Mouse (Mus musculus) myocyte (in vitro differentiated cells): ENCODE results near the gene Sgo1. TPM values are rescaled to one million over a fixed set of nuclear protein-coding genes. Genes with fewer than 3 reads are reported as not detected.

Source experiments
- H3K27me3 ChIP-seq: one replicate; pipeline ENCODE4 v1.6.1; 2011; ENCODE audit not compliant: control insufficient read depth, insufficient read depth, insufficient read length
- H3K36me3 ChIP-seq: one replicate; pipeline ENCODE4 v1.6.1; 2011; ENCODE audit not compliant: control insufficient read depth, insufficient read depth
- H3K4me2 ChIP-seq: one replicate; pipeline ENCODE4 v1.6.1; 2011; ENCODE audit warnings: low read depth, control low read depth
- H3K4me3 ChIP-seq: one replicate; pipeline ENCODE4 v1.5.1; 2011; ENCODE audit warnings: mild to moderate bottlenecking, control low read depth, moderate library complexity
- H3K79me2 ChIP-seq: one replicate; pipeline ENCODE4 v1.6.1; 2011; ENCODE audit not compliant: control insufficient read depth, insufficient read depth
- H3ac ChIP-seq: one replicate; pipeline ENCODE4 v1.6.1; 2011; ENCODE audit not compliant: control insufficient read depth, insufficient read length
- CEBPB ChIP-seq: IDR thresholded peaks from 2 replicates; pipeline ENCODE4 v1.6.1; 2011; ENCODE audit warnings: mild to moderate bottlenecking, moderate library complexity; ENCODE audit not compliant: poor library complexity, insufficient read depth, severe bottlenecking
- MYOG ChIP-seq, 3 experiments: IDR thresholded peaks; one replicate each; pipeline ENCODE4 v1.6.1; 2011; ENCODE audit warnings: control low read depth in 2 of 3, low read depth in 2 of 3, mild to moderate bottlenecking in 2 of 3; ENCODE audit not compliant: insufficient read length in 2 of 3, control insufficient read depth in 1 of 3, insufficient read depth in 1 of 3
- REST ChIP-seq: IDR thresholded peaks from one replicate; pipeline ENCODE4 v1.6.1; 2011; ENCODE audit warnings: mild to moderate bottlenecking, control low read depth, moderate library complexity; ENCODE audit not compliant: insufficient read depth, insufficient read length
- TCF12 ChIP-seq: IDR thresholded peaks from one replicate; pipeline ENCODE4 v1.6.1; 2011; ENCODE audit warnings: mild to moderate bottlenecking, control low read depth; ENCODE audit not compliant: poor library complexity, insufficient read depth, severe bottlenecking
- TCF3 ChIP-seq: IDR thresholded peaks from one replicate; pipeline ENCODE4 v1.6.1; 2011; ENCODE audit warnings: low read depth, control low read depth; ENCODE audit not compliant: insufficient read length
- USF1 ChIP-seq: IDR thresholded peaks from one replicate; pipeline ENCODE4 v1.6.1; 2011; ENCODE audit warnings: low read depth, mild to moderate bottlenecking, control low read depth, moderate library complexity
- polyA plus RNA-seq: library from polyadenylated mRNA; unstranded; fragments of >200 nt; fragmentation: generic; extraction: Trizol; gene quantifications from one replicate; pipeline ENCODE4 v1.2.1, GENCODE M21; 2012; ENCODE audit warnings: missing spikeins

The Sgo1 gene
- polyA plus RNA-seq, 1 experiment: 3.1 TPM

DNA sequence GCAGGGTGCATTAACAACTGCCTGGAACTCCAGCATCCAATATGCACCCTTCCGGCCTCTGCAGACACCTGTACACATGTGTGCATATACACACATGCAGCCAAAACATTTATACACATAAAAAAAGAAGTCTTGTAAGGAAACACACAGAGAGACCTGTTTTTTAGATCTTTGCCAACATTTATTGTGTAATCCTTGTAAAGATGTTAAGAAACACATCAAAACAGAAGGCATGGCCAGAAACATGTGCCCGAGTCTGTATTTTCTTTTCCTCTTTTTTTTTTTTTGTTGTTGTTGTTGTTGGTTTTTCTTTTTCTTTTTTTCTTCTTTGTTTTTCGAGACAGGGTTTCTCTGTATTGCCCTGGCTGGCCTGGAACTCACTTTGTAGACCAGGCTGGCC is 63.0 kb downstream of the Sgo1 start:
- Histone ChIP-seq H3K36me3 (peaks cover 6% of the 10 kb centered on the region), H3ac (no peak overlapping the region), H3K79me2 (no peaks in the 10 kb centered on the region), H3K27me3 (no peaks in the 10 kb centered on the region), H3K4me3 (no peak overlapping the region), H3K4me2 (no peak overlapping the region)
- no peak for TF ChIP-seq REST
- no peak for TF ChIP-seq USF1
- TF ChIP-seq TCF3: no peak
- TF ChIP-seq TCF12: no peak
- no peak for TF ChIP-seq MYOG (IDR thresholded peaks at IDR 0.05; ENCODE audit: control insufficient read depth in 1 of 3, insufficient read depth in 1 of 3, insufficient read length in 2 of 3, low read depth in 2 of 3)
- TF ChIP-seq CEBPB: no peak

Other genes with a start within 250 kb of the Sgo1 start
- gene Efhb, start 226.0 kb downstream of the Sgo1 start, polyA plus RNA-seq: 0.01 TPM
- 26.6 TPM for gene Rab5a, start 210.1 kb downstream of the Sgo1 start, polyA plus RNA-seq
- 0.12 TPM for gene Pp2d1, start 149.9 kb downstream of the Sgo1 start, polyA plus RNA-seq
- 4.2 TPM for gene Kat2b, start 122.5 kb downstream of the Sgo1 start, polyA plus RNA-seq
- not detected for gene Sult1c2, start 157.0 kb upstream of the Sgo1 start, polyA plus RNA-seq